Mouse (Mus musculus) midbrain, embryonic 13.5 days (tissue): ENCODE data around the gene Ttc39b. TPM values are rescaled to one million over a fixed set of nuclear protein-coding genes. Genes with fewer than 3 reads are reported as not detected.
A peak's percentile ranks its signal among the peaks of the same experiment; 100 is the strongest.

ENCODE experiments used
- ATAC-seq: fragments of 200-750 bp; cut with Nextera tagmentation; 2 replicates; pipeline ENCODE4 v1.8.0; 2017; ENCODE audit warnings: mild to moderate bottlenecking, moderate TSS enrichment, moderate library complexity
- H3K27ac ChIP-seq: fragments of 300-500 bp; sonication (generic); 2 replicates; pipeline ENCODE4 v1.5.1; 2015; ENCODE audit warnings: inconsistent platforms, mild to moderate bottlenecking, moderate library complexity
- H3K27me3 ChIP-seq: fragments of 300-500 bp; sonication (generic); 2 replicates; pipeline ENCODE4 v1.6.1; 2015; ENCODE audit warnings: mild to moderate bottlenecking, inconsistent platforms
- H3K36me3 ChIP-seq: fragments of 300-500 bp; sonication (generic); 2 replicates; pipeline ENCODE4 v1.6.1; 2015; ENCODE audit warnings: mild to moderate bottlenecking, inconsistent platforms
- H3K4me1 ChIP-seq: fragments of 300-500 bp; sonication (generic); replicated peaks from 2 replicates; pipeline ENCODE4 v1.6.1; 2015; ENCODE audit warnings: inconsistent platforms
- H3K4me2 ChIP-seq: fragments of 300-500 bp; sonication (generic); replicated peaks from 2 replicates; pipeline ENCODE4 v1.6.1; 2015; ENCODE audit warnings: moderate library complexity, mild to moderate bottlenecking, inconsistent platforms
- H3K4me3 ChIP-seq: fragments of 300-500 bp; sonication (generic); replicated peaks from 2 replicates; pipeline ENCODE4 v1.5.1; 2015; ENCODE audit warnings: mild to moderate bottlenecking, inconsistent platforms
- H3K9ac ChIP-seq: fragments of 300-500 bp; sonication (generic); replicated peaks from 2 replicates; pipeline ENCODE4 v1.6.1; 2015; ENCODE audit warnings: mild to moderate bottlenecking, inconsistent platforms
- H3K9me3 ChIP-seq: fragments of 300-500 bp; sonication (generic); 2 replicates; pipeline ENCODE4 v1.6.1; 2016; ENCODE audit warnings: mild to moderate bottlenecking, inconsistent platforms
- WGBS: fragments of 180-500 bp; shearing (Covaris S2); methylation state at CpG from one replicate; pipeline ENCODE4 v1.1.7; 2015; 5-methylcytosine and 5-hydroxymethylcytosine counted together
- polyA plus RNA-seq: library from polyadenylated mRNA; unstranded; fragments of >200 nt; fragmentation: Nextera tagmentation; extraction: Ambion mirVana; gene quantifications from 2 replicates; pipeline ENCODE4 v1.2.1, GENCODE M21; 2015

The Ttc39b gene
- polyA plus RNA-seq, 1 experiment from 2014 or later, result 3.7 TPM

- H3K4me3 ChIP-seq, result no peak overlapping the region
- no peaks in the 10 kb centered on the region for H3K9me3 ChIP-seq
- no peaks in the 10 kb centered on the region for H3K27me3 ChIP-seq
- WGBS, result 83% methylated on average over 1 of the region's 1 CpGs
- no peak overlapping the region for H3K4me2 ChIP-seq
- H3K27ac ChIP-seq, result no peak overlapping the region
- no peaks in the 10 kb centered on the region for H3K36me3 ChIP-seq
- no peak for ATAC-seq
- no peak overlapping the region for H3K9ac ChIP-seq
- peaks cover 7% of the 10 kb centered on the region; the same call in 1 of the 2 replicates for H3K4me1 ChIP-seq
Observed at GRCm38 (mm10) chr4:83301713-83302112, 22.3 kb downstream of the Ttc39b start.

- peak; percentile 80 for ATAC-seq
- Histone ChIP-seq H3K36me3 (no peaks in the 10 kb centered on the region), H3K4me3 (peak overlapping the region; percentile 54), H3K9ac (peak overlapping the region; percentile 75), H3K27me3 (no peaks in the 10 kb centered on the region), H3K27ac (peak overlapping the region; percentile 80), H3K9me3 (no peaks in the 10 kb centered on the region), H3K4me1 (peaks cover 11% of the 10 kb centered on the region), H3K4me2 (peak overlapping the region; percentile 78)
- 2% methylated on average over 12 of the region's 12 CpGs for WGBS
Observed at GRCm38 (mm10) chr4:83284768-83285350, 39.2 kb downstream of the Ttc39b start.

GRCm38 (mm10) chr4:83283973-83284767 is 39.9 kb downstream of the Ttc39b start:
- H3K4me2 ChIP-seq, result peak overlapping the region; percentile 78
- no peaks in the 10 kb centered on the region for H3K27me3 ChIP-seq
- 17% methylated on average over 19 of the region's 19 CpGs for WGBS
- peak overlapping the region; percentile 80 for H3K27ac ChIP-seq
- peak overlapping the region; percentile 54 for H3K4me3 ChIP-seq
- no peaks in the 10 kb centered on the region for H3K9me3 ChIP-seq
- peak; percentile 93 for ATAC-seq
- H3K9ac ChIP-seq, result peak overlapping the region; percentile 75
- H3K36me3 ChIP-seq, result no peaks in the 10 kb centered on the region
- H3K4me1 ChIP-seq, result peaks cover 11% of the 10 kb centered on the region

GRCm38 (mm10) chr4:83282424-83282823 is 41.6 kb downstream of the Ttc39b start:
- 86% methylated on average over 6 of the region's 6 CpGs for WGBS
- Histone ChIP-seq H3K4me1 (peaks cover 11% of the 10 kb centered on the region), H3K27me3 (no peaks in the 10 kb centered on the region), H3K27ac (no peak overlapping the region), H3K4me2 (no peak overlapping the region), H3K36me3 (no peaks in the 10 kb centered on the region), H3K4me3 (no peak overlapping the region), H3K9ac (no peak overlapping the region), H3K9me3 (no peaks in the 10 kb centered on the region)
- ATAC-seq, result no peak

- 92% methylated on average over 7 of the region's 7 CpGs for WGBS
Observed at GRCm38 (mm10) chr4:83279236-83279635, 44.8 kb downstream of the Ttc39b start.

DNA sequence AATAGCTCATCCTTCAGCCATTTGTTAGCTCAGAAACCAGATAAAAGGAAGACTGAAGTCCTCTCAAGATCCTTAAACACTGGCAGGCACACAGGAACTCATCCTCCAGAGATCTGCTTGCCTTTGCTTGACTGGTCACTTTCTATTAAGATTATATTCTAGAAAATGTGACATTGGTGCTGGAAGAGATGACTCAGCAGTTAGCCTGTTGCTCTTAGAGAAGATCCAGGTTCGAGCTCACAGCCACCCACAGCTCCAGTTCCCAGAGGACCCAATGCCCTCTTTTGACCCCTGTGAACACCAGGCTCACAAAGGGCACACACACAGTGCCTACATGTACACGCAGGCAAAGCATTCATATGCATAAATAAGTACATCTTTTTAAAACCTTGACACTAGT is 49.8 kb downstream of the Ttc39b start:
- H3K4me2 ChIP-seq, result no peak overlapping the region
- no peaks in the 10 kb centered on the region for H3K27me3 ChIP-seq
- 72% methylated on average over 2 of the region's 2 CpGs for WGBS
- H3K9ac ChIP-seq, result no peak overlapping the region
- no peaks in the 10 kb centered on the region for H3K36me3 ChIP-seq
- H3K9me3 ChIP-seq, result no peaks in the 10 kb centered on the region
- no peak overlapping the region for H3K4me3 ChIP-seq
- H3K4me1 ChIP-seq, result no peaks in the 10 kb centered on the region
- no peak for ATAC-seq
- no peak overlapping the region for H3K27ac ChIP-seq

More at GRCm38 (mm10) chr4:83279236-83279635, 44.8 kb downstream of the Ttc39b start:
- Histone ChIP-seq H3K9ac (no peak overlapping the region), H3K36me3 (no peaks in the 10 kb centered on the region), H3K9me3 (no peaks in the 10 kb centered on the region), H3K4me1 (peaks cover 5% of the 10 kb centered on the region), H3K27ac (no peak overlapping the region), H3K4me2 (no peak overlapping the region), H3K4me3 (no peak overlapping the region), H3K27me3 (no peaks in the 10 kb centered on the region)
- ATAC-seq, result no peak

DNA sequence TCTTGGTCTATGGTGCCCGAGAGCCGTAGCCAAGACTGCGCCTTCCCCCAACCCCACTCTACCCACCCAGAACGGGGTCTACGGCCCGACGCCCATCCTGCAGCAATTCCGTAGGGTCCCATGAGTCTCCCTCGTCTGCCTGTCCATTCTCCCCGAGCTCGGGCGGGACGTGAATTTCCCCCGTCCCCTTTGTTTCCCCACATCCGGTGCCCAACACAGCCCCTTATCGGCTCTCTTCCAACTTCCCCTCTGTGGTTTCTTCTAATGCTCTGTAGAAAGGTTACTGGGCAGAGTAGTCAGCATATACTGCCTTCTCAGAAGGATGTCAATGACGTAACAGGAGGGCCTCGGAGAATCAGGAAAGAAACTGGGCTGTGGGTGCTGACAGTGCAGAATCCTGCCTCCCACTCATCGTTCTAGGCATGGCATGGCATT is 50.4 kb downstream of the Ttc39b start:
- no peaks in the 10 kb centered on the region for H3K9me3 ChIP-seq
- no peak overlapping the region for H3K9ac ChIP-seq
- no peak overlapping the region for H3K4me2 ChIP-seq
- no peaks in the 10 kb centered on the region for H3K36me3 ChIP-seq
- H3K4me3 ChIP-seq, result no peak overlapping the region
- no peak overlapping the region for H3K27ac ChIP-seq
- WGBS, result 94% methylated on average over 19 of the region's 19 CpGs
- no peaks in the 10 kb centered on the region for H3K27me3 ChIP-seq
- no peaks in the 10 kb centered on the region for H3K4me1 ChIP-seq
- no peak for ATAC-seq

DNA sequence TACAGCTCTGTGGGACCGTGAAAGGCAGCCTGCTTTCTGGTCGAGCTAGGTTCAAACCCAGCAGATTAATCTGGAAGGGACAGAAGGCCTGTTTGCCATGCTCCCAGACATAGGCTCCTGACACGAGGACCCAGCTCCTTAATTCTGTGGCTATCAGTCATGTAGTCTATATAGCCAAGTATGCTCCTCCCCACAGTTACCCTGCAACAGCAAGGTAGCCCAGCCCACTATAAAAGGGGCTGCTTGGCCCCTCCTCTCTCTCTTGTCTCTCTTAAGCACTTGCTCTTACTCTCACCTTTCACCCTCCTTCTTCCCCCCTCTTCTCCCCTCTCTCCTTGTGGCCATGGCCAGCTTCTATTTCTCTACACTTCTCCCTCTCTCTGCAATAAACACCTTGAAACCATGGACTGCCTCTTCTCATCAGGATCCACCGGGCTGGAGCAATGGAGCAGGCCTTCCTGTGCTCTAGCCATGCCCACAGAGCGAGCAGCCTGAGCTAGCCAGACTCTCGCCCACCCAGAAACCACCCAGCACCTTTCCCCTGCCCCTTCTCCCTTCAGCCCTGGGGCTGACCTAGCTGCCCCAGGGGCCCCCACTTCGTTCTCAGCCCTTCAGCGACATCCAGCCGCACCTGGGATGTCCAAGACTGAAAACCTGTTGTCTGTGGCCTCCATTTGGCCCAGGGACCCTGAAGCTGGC is 51.0 kb downstream of the Ttc39b start:
- Histone ChIP-seq H3K9me3 (no peaks in the 10 kb centered on the region), H3K4me1 (no peaks in the 10 kb centered on the region), H3K4me2 (no peak overlapping the region), H3K9ac (no peak overlapping the region), H3K36me3 (no peaks in the 10 kb centered on the region), H3K27me3 (no peaks in the 10 kb centered on the region), H3K27ac (no peak overlapping the region), H3K4me3 (no peak overlapping the region)
- 82% methylated on average over 9 of the region's 9 CpGs for WGBS
- no peak for ATAC-seq

DNA sequence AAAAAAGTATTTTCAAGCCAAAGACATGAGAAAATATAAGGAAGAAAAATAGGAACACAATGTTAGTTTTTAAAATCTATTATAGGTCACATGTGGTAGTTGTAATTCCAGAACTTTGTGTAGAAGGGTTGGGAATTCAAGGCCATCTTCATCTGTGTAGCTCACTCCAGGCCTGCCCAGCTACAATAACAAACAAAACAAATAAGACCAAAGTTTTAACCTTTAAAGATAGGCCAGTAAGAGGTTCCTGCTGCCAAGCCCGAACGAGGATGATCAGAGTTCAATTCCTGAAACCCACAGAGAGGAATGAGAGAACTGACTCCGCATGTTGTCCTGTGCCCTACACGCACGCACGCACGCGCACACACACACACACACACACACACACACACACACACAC is 53.6 kb downstream of the Ttc39b start:
- WGBS, result 95% methylated on average over 8 of the region's 8 CpGs
- Histone ChIP-seq H3K4me3 (no peak overlapping the region), H3K4me2 (no peak overlapping the region), H3K27me3 (no peaks in the 10 kb centered on the region), H3K4me1 (no peaks in the 10 kb centered on the region), H3K9ac (no peak overlapping the region), H3K36me3 (no peaks in the 10 kb centered on the region), H3K9me3 (no peaks in the 10 kb centered on the region), H3K27ac (no peak overlapping the region)
- ATAC-seq, result no peak

DNA sequence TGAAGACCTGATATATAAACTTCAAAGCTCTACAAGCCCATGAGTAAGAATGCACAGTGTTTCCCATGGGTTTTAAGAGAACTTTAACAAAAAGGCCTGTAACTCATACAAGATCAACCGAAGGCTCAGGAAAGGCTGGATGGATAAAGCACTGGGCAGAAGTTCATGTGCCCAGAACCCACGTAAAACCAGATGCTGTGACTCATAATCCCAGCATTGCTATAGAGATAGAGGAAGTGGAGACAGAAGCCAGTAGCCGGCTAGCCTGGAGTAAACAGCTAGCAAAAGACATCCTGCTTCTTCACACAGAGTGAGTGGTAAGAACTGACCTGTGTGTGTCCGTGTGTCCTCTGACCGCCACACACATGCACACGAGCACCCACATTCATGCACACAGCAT is 54.4 kb downstream of the Ttc39b start:
- no peak overlapping the region for H3K4me2 ChIP-seq
- no peak for ATAC-seq
- H3K4me3 ChIP-seq, result no peak overlapping the region
- WGBS, result 89% methylated on average over 6 of the region's 6 CpGs
- H3K4me1 ChIP-seq, result no peaks in the 10 kb centered on the region
- no peak overlapping the region for H3K27ac ChIP-seq
- no peak overlapping the region for H3K9ac ChIP-seq
- no peaks in the 10 kb centered on the region for H3K27me3 ChIP-seq
- no peaks in the 10 kb centered on the region for H3K9me3 ChIP-seq
- no peaks in the 10 kb centered on the region for H3K36me3 ChIP-seq

- Histone ChIP-seq H3K4me3 (no peak overlapping the region), H3K9me3 (no peaks in the 10 kb centered on the region), H3K4me2 (no peak overlapping the region), H3K27ac (no peak overlapping the region), H3K9ac (no peak overlapping the region), H3K27me3 (no peaks in the 10 kb centered on the region), H3K36me3 (no peaks in the 10 kb centered on the region), H3K4me1 (no peaks in the 10 kb centered on the region)
- WGBS, result 76% methylated on average over 14 of the region's 14 CpGs
- peak; percentile 32; the same call in 1 of the 2 replicates for ATAC-seq
Observed at GRCm38 (mm10) chr4:83265926-83266692, 57.9 kb downstream of the Ttc39b start.
